Mouse (Mus musculus) thymus, adult 18-20 months (tissue): ENCODE results near the gene Mospd1.

Experiments used
- DNase-seq, 2 experiments: peaks; one replicate each; pipeline ENCODE4 v3.0.0; 2022; ENCODE audit warnings: mixed read lengths in 2 of 2

Mospd1 gene

DNA sequence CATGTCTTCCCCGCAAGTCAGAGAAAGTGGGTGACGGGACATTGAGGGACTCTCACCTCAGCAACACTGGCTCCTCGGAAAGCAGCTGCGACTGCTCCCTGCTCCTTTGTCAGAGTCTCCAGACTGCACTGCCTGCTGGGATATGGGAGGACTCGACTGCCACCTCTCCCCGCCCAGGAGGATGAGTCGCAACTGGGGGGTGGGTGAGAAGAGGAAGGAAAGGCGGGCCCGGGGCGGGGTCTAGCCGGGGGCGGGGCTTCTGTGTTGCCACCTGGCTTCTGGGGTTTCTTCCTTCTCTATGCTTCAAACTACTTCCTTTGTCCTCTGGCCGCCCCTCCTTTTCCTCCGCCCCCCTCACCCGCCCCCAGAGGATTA, at the start of gene Mospd1:
TSS of gene Mospd1 (minus strand) at position 137 of the 375 bp plus-strand sequence.
- peak; percentile 86 to 90 for DNase-seq

DNA sequence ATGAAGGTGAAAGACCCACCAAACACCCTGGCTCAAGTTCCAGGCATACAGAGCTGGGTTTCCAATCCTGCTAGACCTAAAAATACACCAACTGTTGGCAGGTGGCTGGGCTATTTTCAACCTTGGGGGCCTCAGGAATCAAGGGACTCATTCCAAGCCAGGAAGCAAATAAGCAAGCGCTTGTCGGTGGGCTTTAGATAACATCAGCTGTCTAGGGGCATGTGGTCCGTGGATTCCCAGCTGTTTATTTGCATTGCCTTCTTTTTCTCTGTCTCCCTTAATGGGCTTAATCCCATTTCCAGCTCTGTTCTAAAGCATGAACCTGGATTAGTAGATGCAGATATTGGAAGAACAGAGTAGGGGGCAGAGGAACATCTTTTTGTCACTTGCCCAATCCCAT, 16.1 kb upstream of the Mospd1 start:
- DNase-seq = no peak

DNA sequence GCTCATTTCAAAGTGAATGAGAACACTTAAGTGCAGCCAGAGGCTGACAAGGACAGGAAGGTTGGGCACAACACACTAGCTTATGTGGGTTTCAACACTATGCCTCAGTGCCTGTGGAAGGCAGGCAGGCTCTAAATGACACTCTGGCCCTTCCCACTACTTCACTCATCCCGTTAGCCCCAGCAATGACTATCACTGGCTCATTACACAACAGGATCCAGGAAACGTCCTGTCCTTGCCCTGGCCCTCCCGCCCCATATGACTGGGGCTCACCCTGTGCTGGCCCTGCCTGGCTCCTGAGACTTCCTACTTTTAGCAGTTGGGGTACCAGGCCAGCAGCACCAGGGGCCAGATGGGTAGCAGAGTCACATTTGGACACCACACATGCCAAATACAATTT, 12.8 kb upstream of the Mospd1 start:
- no peak for DNase-seq

GRCm38 (mm10) chrX:53369534-53370365, 552 bp downstream of the Mospd1 start:
- DNase-seq = peak; percentile 12 to 29

- no peak for DNase-seq
Observed at GRCm38 (mm10) chrX:53364668-53365383, 5.5 kb downstream of the Mospd1 start.

GRCm38 (mm10) chrX:53348374-53348773, 21.9 kb downstream of the Mospd1 start:
- no peak for DNase-seq

- peak; percentile 3 to 12 for DNase-seq
Observed at GRCm38 (mm10) chrX:53341531-53341930, 28.8 kb downstream of the Mospd1 start.

GRCm38 (mm10) chrX:53337355-53337754, 32.9 kb downstream of the Mospd1 start:
- no peak for DNase-seq

- no peak for DNase-seq
Observed at GRCm38 (mm10) chrX:53330396-53330795, 39.9 kb downstream of the Mospd1 start.

DNA sequence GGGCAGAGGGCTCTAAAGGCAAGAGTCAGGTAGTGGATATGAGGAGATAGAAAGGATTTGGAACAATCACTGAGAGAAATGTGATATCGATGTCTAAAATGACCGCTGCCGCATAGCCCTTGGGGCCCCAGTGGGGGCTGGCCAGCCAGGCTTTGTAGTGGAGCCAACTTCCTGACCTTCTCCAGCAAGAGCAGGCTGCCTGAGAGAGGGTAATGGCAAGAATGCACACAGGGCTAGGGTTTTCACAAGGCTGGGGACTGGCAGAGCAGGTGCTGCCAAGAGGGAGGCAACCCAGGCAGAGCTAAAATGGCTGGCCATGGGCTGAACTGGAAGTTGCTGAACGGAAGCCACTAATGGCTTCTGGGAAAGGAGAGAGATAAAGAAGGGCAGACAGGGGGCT, 49.2 kb downstream of the Mospd1 start:
- no peak for DNase-seq

DNA sequence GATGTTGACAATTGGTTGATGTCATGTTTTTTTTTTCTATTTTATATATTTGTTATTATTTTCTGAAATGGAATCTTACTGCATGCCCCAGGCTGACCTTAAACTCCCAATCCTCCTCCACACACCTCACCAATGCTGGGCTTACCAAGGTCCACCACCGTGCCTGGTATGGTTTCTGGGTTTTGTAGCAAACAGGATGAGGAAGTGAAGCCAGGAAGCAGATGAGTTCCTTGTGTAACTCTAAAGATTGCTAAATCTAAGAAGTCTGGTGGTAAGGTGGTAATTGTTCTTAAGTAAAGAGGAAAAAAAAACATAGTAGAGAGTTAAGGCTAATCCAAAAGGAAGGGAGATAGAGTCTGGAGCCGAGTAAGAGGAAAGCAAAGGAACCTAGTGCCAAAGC, 49.7 kb downstream of the Mospd1 start:
- DNase-seq = no peak
